Mouse (Mus musculus) limb, embryonic 14.5 days (tissue): Measurements from ENCODE around the gene Ms4a3. TPM values are rescaled to one million over a fixed set of nuclear protein-coding genes. Genes with fewer than 3 reads are reported as not detected.

ENCODE experiments used
- ATAC-seq: fragments of 200-750 bp; cut with Nextera tagmentation; 2 replicates; pipeline ENCODE4 v1.8.0; 2017; ENCODE audit warnings: low read depth, moderate number of reproducible peaks, moderate TSS enrichment; ENCODE audit not compliant: low FRiP score
- DNase-seq: peaks from one replicate; pipeline ENCODE4 v3.0.0-alpha.2; 2015; ENCODE audit warnings: low spot score
- H3K27ac ChIP-seq: fragments of 300-500 bp; sonication (generic); replicated peaks from 2 replicates; pipeline ENCODE4 v1.5.1; 2014; ENCODE audit warnings: low read depth, mild to moderate bottlenecking, low read length, moderate library complexity, mixed read lengths
- H3K27me3 ChIP-seq: fragments of 300-500 bp; sonication (generic); 2 replicates; pipeline ENCODE4 v1.6.1; 2014; ENCODE audit warnings: low read length, mixed read lengths; ENCODE audit not compliant: control insufficient read depth, insufficient read depth
- H3K36me3 ChIP-seq: fragments of 300-500 bp; sonication (generic); 2 replicates; pipeline ENCODE4 v1.6.1; 2014; ENCODE audit warnings: mild to moderate bottlenecking, low read length, moderate library complexity, mixed read lengths; ENCODE audit not compliant: control insufficient read depth, insufficient read depth
- H3K4me1 ChIP-seq: fragments of 300-500 bp; sonication (generic); 2 replicates; pipeline ENCODE4 v1.6.1; 2014; ENCODE audit warnings: antibody characterized with exemption, low read length, mixed read lengths; ENCODE audit not compliant: control insufficient read depth, insufficient read depth
- H3K4me2 ChIP-seq: fragments of 300-500 bp; sonication (generic); replicated peaks from 2 replicates; pipeline ENCODE4 v1.6.1; 2014; ENCODE audit warnings: low read depth, mild to moderate bottlenecking, low read length, moderate library complexity; ENCODE audit not compliant: severe bottlenecking
- H3K4me3 ChIP-seq: fragments of 300-500 bp; sonication (generic); replicated peaks from 2 replicates; pipeline ENCODE4 v1.5.1; 2014; ENCODE audit warnings: low read length
- H3K9ac ChIP-seq: fragments of 300-500 bp; sonication (generic); 2 replicates; pipeline ENCODE4 v1.6.1; 2014; ENCODE audit warnings: mild to moderate bottlenecking, low read depth, low read length, moderate library complexity; ENCODE audit not compliant: severe bottlenecking
- H3K9me3 ChIP-seq: fragments of 300-500 bp; sonication (generic); 2 replicates; pipeline ENCODE4 v1.6.1; 2016; ENCODE audit warnings: low read length; ENCODE audit not compliant: control insufficient read depth
- POLR2A ChIP-seq: fragments of 200-500 bp; IDR thresholded peaks from 2 replicates; pipeline ENCODE4 v1.8.0; 2012; ENCODE audit warnings: inconsistent platforms, mild to moderate bottlenecking, moderate library complexity, borderline replicate concordance; ENCODE audit not compliant: insufficient read depth, insufficient read length; ENCODE audit errors: extremely low read depth
- WGBS: fragments of 180-500 bp; shearing (Covaris S2); extraction: QIAGEN DNeasy Blood & Tissue Kit; methylation state at CpG from one replicate; pipeline ENCODE4 v1.1.7; 2014; 5-methylcytosine and 5-hydroxymethylcytosine counted together
- polyA plus RNA-seq, 2 experiments: library from polyadenylated mRNA; depleted of rRNA in 1 of 2; stranded (reverse) in 1 of 2; unstranded in 1 of 2; fragments of >200 nt; fragmentation: Nextera tagmentation in 1 of 2; extraction: Ambion mirVana in 1 of 2; gene quantifications; 2 replicates each; pipeline versions ENCODE4 v1.2.1 to v1.2.3; 2012 to 2014

The Ms4a3 gene
- polyA plus RNA-seq, 2 experiments, result 0.13 to 0.39 TPM

DNA sequence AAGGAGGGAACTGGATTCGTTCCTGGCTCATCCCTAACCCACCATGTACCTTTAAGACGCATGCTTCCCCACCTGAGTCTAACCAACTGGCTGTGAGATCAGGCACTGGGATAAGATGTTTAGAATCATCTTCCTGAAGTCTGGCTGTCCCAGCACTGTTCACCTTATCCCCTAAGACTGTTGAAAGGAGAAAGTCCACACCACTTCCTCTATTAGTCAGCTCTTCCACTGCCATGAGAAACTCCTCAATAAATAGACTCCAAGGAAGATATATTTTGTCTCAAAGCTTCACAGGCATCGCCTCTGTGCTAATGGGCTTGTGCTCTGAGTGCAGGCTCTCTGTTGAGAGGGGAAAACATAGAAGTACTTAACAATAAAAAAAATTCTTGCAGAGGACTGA is 5.5 kb upstream of the Ms4a3 start:
- H3K4me1 ChIP-seq, result no peaks in the 10 kb centered on the region
- ATAC-seq (no peak), DNase-seq (no peak)
- no peaks in the 10 kb centered on the region for H3K36me3 ChIP-seq
- H3K4me2 ChIP-seq, result no peak overlapping the region
- H3K9ac ChIP-seq, result no peak overlapping the region
- H3K4me3 ChIP-seq, result no peak overlapping the region
- no peak for TF ChIP-seq POLR2A
- WGBS, result 76% methylated on average over 3 of the region's 3 CpGs
- no peak overlapping the region for H3K27ac ChIP-seq
- H3K9me3 ChIP-seq, result no peaks in the 10 kb centered on the region
- H3K27me3 ChIP-seq, result no peaks in the 10 kb centered on the region

DNA sequence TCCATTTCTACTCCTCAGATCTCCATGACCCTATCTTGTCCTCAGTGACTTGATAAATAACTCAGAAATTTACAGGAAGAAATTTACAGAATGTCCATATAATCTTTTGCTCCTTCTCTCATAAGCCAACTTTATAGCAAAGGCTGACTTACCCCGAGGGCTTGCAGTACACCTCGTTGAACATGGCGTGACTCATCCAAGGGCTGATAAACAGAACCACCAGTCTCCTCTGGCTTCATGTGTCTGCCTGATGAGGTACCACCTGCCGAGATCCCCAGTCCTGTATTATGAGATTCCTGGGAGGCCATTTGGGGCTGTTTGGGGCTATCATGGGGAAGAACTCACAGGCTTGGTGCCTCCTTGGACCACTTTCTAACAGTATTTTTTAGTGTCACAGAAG is 1.6 kb downstream of the Ms4a3 start:
- Histone ChIP-seq H3K36me3 (no peaks in the 10 kb centered on the region), H3K4me2 (no peak overlapping the region), H3K27ac (no peak overlapping the region), H3K9me3 (no peaks in the 10 kb centered on the region), H3K27me3 (no peaks in the 10 kb centered on the region), H3K9ac (no peak overlapping the region), H3K4me1 (no peaks in the 10 kb centered on the region), H3K4me3 (no peak overlapping the region)
- WGBS, result 59% methylated on average over 4 of the region's 4 CpGs
- ATAC-seq, result no peak
- TF ChIP-seq POLR2A, result no peak
- no peak for DNase-seq

GRCm38 (mm10) chr19:11635572-11635971 is 5.1 kb downstream of the Ms4a3 start:
- DNase-seq, result no peak
- Histone ChIP-seq H3K36me3 (no peaks in the 10 kb centered on the region), H3K27me3 (no peaks in the 10 kb centered on the region), H3K9ac (no peak overlapping the region), H3K4me1 (no peaks in the 10 kb centered on the region), H3K9me3 (no peaks in the 10 kb centered on the region), H3K4me2 (no peak overlapping the region), H3K27ac (no peak overlapping the region), H3K4me3 (no peak overlapping the region)
- no peak for ATAC-seq
- no peak for TF ChIP-seq POLR2A
- 81% methylated on average over 5 of the region's 5 CpGs for WGBS

DNA sequence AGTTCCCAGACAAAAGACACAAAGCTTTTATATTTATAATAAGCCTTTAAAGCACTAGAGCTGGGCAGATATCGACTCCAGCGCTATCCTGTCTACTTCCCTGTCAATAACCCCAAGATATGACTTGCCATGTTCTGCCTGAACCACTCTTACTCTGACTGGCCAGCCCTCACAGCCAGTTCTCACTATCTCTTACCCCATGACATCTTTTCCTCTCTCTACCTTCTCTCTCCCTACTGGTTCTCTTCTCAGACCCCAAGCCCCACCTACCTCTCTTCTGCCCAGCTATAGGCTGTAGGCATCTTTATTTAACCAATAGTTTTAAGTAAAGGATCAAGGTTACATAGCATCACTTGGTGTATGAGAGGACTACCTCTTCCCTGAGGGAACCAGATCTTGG is 6.3 kb downstream of the Ms4a3 start:
- Histone ChIP-seq H3K36me3 (no peaks in the 10 kb centered on the region), H3K27ac (no peak overlapping the region), H3K27me3 (no peaks in the 10 kb centered on the region), H3K4me3 (no peak overlapping the region), H3K4me2 (no peak overlapping the region), H3K9ac (no peak overlapping the region), H3K9me3 (no peaks in the 10 kb centered on the region), H3K4me1 (no peaks in the 10 kb centered on the region)
- DNase-seq (no peak), ATAC-seq (no peak)
- TF ChIP-seq POLR2A, result no peak
- 83% methylated on average over 2 of the region's 2 CpGs for WGBS

DNA sequence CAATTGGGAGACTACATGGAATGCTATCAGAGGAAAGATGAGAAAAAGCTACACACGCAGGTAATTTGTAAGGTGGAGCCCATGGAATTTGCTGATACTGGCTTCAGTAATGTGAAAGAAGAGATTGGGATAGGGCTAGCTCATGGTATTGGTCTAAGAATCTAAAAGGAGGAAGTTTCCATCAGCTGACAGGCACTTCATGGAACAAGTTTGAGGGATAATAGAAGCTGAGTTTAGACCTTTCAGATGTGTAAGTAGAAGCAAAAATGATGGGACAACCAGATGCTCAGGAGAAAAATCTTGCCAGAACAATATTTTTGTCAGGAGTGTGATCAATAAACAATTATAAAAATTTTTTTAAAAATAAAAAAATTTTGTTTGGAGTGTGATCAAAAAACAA is 6.9 kb downstream of the Ms4a3 start:
- H3K4me2 ChIP-seq, result no peak overlapping the region
- no peaks in the 10 kb centered on the region for H3K4me1 ChIP-seq
- 77% methylated on average over 1 of the region's 1 CpGs for WGBS
- no peak overlapping the region for H3K9ac ChIP-seq
- DNase-seq, result no peak
- no peaks in the 10 kb centered on the region for H3K9me3 ChIP-seq
- TF ChIP-seq POLR2A, result no peak
- H3K27me3 ChIP-seq, result no peaks in the 10 kb centered on the region
- no peak overlapping the region for H3K4me3 ChIP-seq
- H3K27ac ChIP-seq, result no peak overlapping the region
- no peak for ATAC-seq
- no peaks in the 10 kb centered on the region for H3K36me3 ChIP-seq

DNA sequence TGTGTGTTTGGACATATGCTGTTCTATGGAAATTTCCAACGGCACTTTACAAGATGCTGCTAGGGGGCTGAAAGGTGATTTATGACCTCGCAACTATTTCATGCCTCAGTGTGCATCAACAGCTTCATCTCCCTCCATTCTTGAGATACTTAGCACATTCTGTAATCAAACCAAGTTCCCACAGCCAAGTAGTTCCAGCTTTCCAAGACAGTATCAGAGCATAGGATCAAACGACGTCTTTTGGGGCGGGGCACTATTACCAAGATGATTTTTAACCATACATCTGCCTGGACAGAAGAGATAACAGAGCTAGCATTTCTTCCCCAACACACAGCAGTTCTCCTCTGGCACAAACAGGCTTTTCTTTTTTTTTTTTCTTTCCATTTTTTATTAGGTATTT is 15.4 kb downstream of the Ms4a3 start:
- Histone ChIP-seq H3K4me3 (no peak overlapping the region), H3K27me3 (no peaks in the 10 kb centered on the region), H3K4me1 (no peaks in the 10 kb centered on the region), H3K9me3 (no peaks in the 10 kb centered on the region), H3K9ac (no peak overlapping the region), H3K27ac (no peak overlapping the region), H3K4me2 (no peak overlapping the region), H3K36me3 (no peaks in the 10 kb centered on the region)
- DNase-seq (no peak), ATAC-seq (no peak)
- TF ChIP-seq POLR2A, result no peak
- 60% methylated on average over 5 of the region's 5 CpGs for WGBS
